Mouse (Mus musculus) kidney, adult 2 months (tissue): Measurements from ENCODE around the gene Cyp17a1.

Experiments
- CTCF ChIP-seq: fragments of 200-500 bp; conservative IDR thresholded peaks from 2 replicates; pipeline ENCODE4 v1.5.1; 2011; ENCODE audit warnings: low read depth, mild to moderate bottlenecking, control low read depth, low read length, moderate library complexity, mixed read lengths; ENCODE audit not compliant: insufficient read depth, insufficient read length
- POLR2A ChIP-seq: fragments of 200-500 bp; IDR thresholded peaks from one replicate; pipeline ENCODE4 v1.6.1; 2011; ENCODE audit warnings: low read depth, low read length, control low read depth

GRCm38 (mm10) chr19:46706540-46707295, 33.7 kb upstream of the Cyp17a1 start:
- TF ChIP-seq POLR2A (no peak), CTCF (no peak)
